Mouse (Mus musculus): ENCODE measurements at regions not wholly inside any gene's neighbourhood (a gene's known extent, or its start where the extent isn't known, plus 50 kb on each side); places are given as distances from the start of the nearest gene placed in this dataset.

GRCm38 (mm10) chr3:17772886-17773285 lies 175.3 kb upstream of the Cypt12 start:
- no peak for DNase-seq (ENCODE audit: low spot score in 2 of 2)

GRCm38 (mm10) chr3:17779152-17779551 lies 169.1 kb upstream of the Cypt12 start:
- peak in 1 of 2 experiments; percentile 67 for DNase-seq (ENCODE audit: low spot score in 2 of 2)

DNA sequence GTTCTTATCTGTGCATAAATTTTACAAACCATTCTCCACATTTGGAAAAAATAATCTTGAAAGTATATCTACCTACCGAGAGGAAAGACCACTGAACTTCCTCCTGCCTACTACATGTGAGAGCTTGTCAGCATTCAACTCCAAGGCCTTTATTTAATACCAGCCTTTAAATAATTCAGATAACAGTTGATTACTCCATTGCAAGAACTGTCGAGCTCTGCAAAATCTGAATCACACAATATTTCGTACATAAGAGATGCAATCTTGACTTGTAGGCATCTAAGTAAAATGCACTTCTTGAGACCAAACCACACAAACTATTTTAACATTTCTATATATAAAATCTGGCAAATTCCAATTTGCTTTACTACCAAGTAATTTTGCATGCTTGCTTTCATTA lies 164.1 kb upstream of the Cypt12 start:
- DNase-seq (ENCODE audit: low spot score in 2 of 2) = no peak

GRCm38 (mm10) chr3:17784587-17784986 lies 163.6 kb upstream of the Cypt12 start:
- DNase-seq (ENCODE audit: low spot score in 2 of 2) = no peak

DNA sequence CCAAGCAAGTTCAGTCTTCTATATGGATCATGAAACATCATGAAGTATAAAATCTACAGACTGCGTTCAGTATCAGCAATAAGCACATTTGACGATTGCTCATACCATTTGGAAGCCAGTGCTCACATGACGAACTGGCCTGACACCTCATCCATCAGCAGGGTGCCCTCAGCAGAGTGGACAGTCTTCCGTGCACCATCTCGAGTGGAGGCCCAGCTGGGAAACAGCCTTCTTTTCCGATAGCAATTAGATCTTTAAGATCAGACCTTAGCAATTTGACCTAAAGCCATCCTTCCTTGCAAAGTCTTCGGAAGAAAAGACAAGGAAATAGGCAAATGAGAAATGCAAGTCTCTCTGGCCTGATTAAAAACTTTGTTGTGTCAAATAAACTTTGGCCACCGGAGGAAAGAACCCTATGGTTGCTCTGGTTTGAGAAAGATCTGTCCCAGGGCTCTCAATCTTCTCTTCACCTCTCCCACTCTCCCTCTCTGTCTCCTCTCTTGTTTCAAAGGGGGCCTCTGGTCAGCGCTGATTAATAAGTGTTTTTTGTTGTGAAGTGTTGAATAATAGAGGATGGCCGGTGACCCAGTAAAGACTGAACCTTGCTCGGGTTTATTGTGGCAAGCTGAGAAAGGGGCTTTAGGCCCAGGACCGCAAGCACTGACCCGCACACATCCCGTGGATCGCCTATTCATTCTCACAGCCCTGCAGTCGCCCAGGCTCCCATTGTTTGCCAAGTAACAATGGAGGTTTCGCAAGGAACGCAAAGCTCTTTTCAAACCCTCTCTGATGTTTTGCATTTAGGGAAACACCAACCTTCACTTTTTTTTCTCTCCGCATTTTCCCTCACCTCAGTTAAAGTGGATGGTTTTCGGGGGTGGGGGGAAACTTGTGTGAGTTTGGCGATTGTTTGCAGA lies 162.8 kb upstream of the Cypt12 start:
- no peak for DNase-seq (ENCODE audit: low spot score in 2 of 2)

DNA sequence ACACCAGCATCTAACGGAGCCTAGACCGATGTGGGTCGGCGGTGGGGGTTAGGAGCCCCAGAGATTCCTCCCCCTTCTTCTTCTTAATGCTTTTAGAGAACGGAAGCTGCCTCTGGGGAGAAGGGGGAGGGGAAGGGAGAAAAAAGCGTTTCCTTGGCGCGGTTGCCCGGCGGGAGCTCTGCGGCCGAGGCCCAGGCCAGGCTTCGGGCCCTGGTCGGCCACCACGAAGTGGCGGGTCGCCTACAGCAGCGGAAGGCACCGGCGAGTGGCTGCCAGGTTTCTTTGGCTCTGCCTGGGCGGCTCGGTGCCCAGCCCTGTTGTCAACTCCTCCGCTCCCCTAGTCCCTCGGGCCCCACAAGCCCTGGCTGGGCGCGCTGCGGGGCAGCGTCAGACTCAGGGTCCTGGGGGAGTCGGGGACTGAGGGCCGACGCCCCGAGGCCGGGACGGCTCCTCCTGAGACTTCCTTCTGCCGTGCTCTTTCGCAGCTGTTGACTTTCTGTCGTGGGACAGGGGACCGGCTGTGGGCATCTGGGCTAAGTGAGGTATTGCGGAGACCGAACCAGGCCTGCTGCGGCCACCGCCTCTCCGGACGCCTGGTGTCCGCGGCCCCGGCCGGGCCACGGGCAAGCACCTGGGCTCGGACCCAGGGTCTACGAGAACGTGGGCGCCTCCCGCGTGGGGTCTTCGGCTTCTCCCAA lies 162.0 kb upstream of the Cypt12 start:
- no peak for DNase-seq (ENCODE audit: low spot score in 2 of 2)

GRCm38 (mm10) chr3:17786721-17787442 lies 161.3 kb upstream of the Cypt12 start:
- no peak for DNase-seq (ENCODE audit: low spot score in 2 of 2)

- DNase-seq (ENCODE audit: low spot score in 2 of 2) = no peak
Measured at GRCm38 (mm10) chr3:17787443-17788333, 160.5 kb upstream of the Cypt12 start.

- DNase-seq (ENCODE audit: low spot score in 2 of 2) = no peak
Measured at GRCm38 (mm10) chr3:17788334-17788720, 159.9 kb upstream of the Cypt12 start.

- DNase-seq (ENCODE audit: low spot score in 2 of 2) = no peak
Measured at GRCm38 (mm10) chr3:17788778-17789299, 159.4 kb upstream of the Cypt12 start.

- DNase-seq (ENCODE audit: low spot score in 2 of 2) = no peak
Measured at GRCm38 (mm10) chr3:17789454-17790196, 158.6 kb upstream of the Cypt12 start.

DNA sequence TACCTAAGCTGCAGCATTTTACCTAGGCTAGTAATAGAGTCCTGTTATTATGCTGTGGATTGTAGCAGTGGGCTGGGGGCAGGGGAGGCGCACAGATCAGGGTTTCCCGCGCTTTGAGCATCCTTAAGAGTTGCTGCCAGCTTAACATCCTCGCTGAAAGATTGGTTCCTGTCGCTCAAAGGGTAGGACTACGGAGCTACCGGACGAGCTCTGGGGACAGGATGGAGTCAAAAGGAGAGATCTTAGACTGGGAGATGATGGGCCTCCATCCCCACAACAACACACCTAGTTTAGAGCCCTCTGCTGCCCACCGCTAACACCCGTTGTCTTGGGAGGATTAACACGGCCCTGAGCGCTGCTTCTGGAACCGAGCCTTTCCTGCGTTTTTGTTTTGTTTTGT lies 157.9 kb upstream of the Cypt12 start:
- DNase-seq (ENCODE audit: low spot score in 2 of 2) = no peak

- no peak for DNase-seq (ENCODE audit: low spot score in 2 of 2)
Measured at GRCm38 (mm10) chr3:17790816-17791215, 157.4 kb upstream of the Cypt12 start.

- DNase-seq (ENCODE audit: low spot score in 2 of 2) = no peak
Measured at GRCm38 (mm10) chr3:17791381-17792320, 156.6 kb upstream of the Cypt12 start.

GRCm38 (mm10) chr3:17792537-17793039 lies 155.6 kb upstream of the Cypt12 start:
- DNase-seq (ENCODE audit: low spot score in 2 of 2) = no peak

GRCm38 (mm10) chr3:17793646-17794250 lies 154.5 kb upstream of the Cypt12 start:
- peak; percentile 77 to 84 for DNase-seq (ENCODE audit: low spot score in 2 of 2)

DNA sequence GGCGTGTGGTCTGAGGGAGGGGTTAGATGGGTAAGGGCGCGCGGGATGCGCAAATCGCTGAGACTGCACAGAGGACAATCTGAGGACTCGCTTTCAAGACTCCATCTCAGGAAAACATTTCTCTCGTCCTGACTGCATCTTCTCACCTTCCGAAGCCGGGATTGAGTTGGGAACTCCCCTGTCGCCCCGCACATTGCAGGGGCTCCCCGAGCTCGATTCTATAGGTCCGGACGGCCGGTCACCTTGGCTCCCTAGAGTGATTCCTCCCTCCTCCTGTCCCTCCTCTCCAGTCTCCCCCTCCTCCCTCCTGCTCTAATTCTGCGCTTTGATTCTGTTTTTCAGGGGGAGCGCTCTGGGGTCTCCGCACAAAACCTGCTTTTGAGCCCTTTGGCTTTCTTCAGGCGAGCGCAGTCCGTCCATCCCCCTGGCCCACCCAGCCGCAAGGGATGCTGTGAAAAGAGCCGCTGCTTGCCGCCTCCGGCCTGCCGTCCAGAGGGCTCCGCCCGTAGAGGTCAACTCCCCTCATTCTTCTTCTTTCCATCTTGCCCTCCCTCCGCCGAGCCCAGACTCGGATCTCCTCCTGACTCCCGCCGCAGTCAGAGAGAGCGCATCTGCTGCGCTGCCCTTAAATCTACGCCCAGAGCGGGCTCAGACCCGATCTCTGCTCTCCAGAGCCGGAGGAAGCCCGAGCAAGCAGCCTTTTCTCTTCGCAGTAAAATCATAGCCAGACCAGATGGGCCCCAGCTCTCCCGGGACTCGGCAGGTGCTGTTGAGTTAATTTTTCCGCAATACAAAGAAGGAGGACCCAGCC lies 153.8 kb upstream of the Cypt12 start:
- DNase-seq (ENCODE audit: low spot score in 2 of 2) = peak; percentile 67 to 69

All from right cerebral cortex, postnatal 36 days (tissue).